Mouse (Mus musculus): ENCODE results near the gene Chek2.

GRCm38 (mm10) chr5:110804012-110804743 lies 35.6 kb upstream of the Chek2 start:
- TF ChIP-seq POLR2A (IDR thresholded peaks at IDR 0.05; ENCODE audit: low read depth, low read length) (no peak), CTCF (IDR thresholded peaks at IDR 0.05; ENCODE audit: borderline replicate concordance, insufficient read depth, low read length) (no peak)

Measured in embryonic fibroblast, embryonic 13.5 days (primary cell).